Mouse (Mus musculus): ENCODE measurements at regions not wholly inside any gene's neighbourhood (a gene's known extent, or its start where the extent isn't known, plus 50 kb on each side); places are given as distances from the start of the nearest gene placed in this dataset.

- Histone ChIP-seq H3K27ac (ENCODE audit: insufficient read depth, low read length) (no peak overlapping the region), H3K4me3 (ENCODE audit: insufficient read depth, low read length) (no peak overlapping the region), H3K4me1 (ENCODE audit: control insufficient read depth, insufficient read depth, low read length) (no peaks in the 10 kb centered on the region)
- TF ChIP-seq CTCF (IDR thresholded peaks at IDR 0.05; ENCODE audit: extremely low read depth, insufficient read depth, low read length): no peak
- no peak for TF ChIP-seq POLR2A (IDR thresholded peaks at IDR 0.05; ENCODE audit: extremely low read depth, insufficient read depth, low read length)
Measured at GRCm38 (mm10) chr10:97778531-97778930, 52.0 kb upstream of the C030005K15Rik start.

GRCm38 (mm10) chr10:97779335-97779734 lies 52.8 kb upstream of the C030005K15Rik start:
- Histone ChIP-seq H3K4me3 (ENCODE audit: insufficient read depth, low read length) (no peak overlapping the region), H3K27ac (ENCODE audit: insufficient read depth, low read length) (no peak overlapping the region), H3K4me1 (ENCODE audit: control insufficient read depth, insufficient read depth, low read length) (no peaks in the 10 kb centered on the region)
- no peak for TF ChIP-seq POLR2A (IDR thresholded peaks at IDR 0.05; ENCODE audit: extremely low read depth, insufficient read depth, low read length)
- no peak for TF ChIP-seq CTCF (IDR thresholded peaks at IDR 0.05; ENCODE audit: extremely low read depth, insufficient read depth, low read length)

- H3K4me1 ChIP-seq (ENCODE audit: control insufficient read depth, insufficient read depth, low read length): no peaks in the 10 kb centered on the region
- H3K4me3 ChIP-seq (ENCODE audit: insufficient read depth, low read length): no peak overlapping the region
- TF ChIP-seq POLR2A (IDR thresholded peaks at IDR 0.05; ENCODE audit: extremely low read depth, insufficient read depth, low read length): no peak
- no peak for TF ChIP-seq CTCF (IDR thresholded peaks at IDR 0.05; ENCODE audit: extremely low read depth, insufficient read depth, low read length)
- no peak overlapping the region for H3K27ac ChIP-seq (ENCODE audit: insufficient read depth, low read length)
Measured at GRCm38 (mm10) chr10:97793804-97794203, 67.2 kb upstream of the C030005K15Rik start.

DNA sequence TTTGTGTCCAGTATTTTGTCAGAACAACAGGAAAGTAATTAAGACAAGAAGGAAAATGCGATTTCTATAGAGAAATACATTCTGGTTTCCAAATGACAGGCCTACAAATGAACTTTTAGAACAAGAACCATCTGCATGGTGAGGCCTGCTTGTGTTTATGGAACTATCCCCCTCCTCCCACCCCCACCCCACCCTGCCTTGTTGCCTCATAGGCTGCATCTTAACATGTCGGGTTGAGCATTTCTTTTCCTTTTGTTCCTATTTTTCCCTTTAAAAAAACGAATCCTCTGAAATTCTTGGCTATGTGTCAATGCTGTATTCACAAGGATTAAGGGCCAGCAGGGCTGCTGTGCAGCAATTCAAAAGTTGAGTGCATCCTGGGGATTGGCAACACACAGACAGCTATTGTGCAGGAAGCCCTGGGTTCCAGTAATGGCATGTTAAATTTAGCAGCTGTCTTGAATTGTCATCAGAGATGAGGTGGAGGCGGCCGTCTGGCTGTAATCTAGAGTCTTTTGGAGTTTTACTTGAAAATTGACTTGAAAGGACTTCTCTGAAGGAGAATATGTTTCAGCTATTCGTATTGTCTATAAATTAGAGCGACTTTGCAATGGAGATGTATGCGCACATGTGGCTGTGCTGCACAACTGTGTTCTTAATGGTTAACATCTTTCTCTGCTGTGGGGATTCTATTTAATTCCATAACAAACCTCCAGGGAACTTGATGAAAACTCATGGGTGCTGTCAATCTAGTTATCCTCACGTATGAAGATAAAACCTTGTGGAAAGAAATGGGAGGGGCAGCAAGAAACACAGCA lies 75.1 kb upstream of the C030005K15Rik start:
- TF ChIP-seq CTCF (IDR thresholded peaks at IDR 0.05; ENCODE audit: extremely low read depth, insufficient read depth, low read length): no peak
- no peak for TF ChIP-seq POLR2A (IDR thresholded peaks at IDR 0.05; ENCODE audit: extremely low read depth, insufficient read depth, low read length)
- peak overlapping the region; percentile 8 for H3K27ac ChIP-seq (ENCODE audit: insufficient read depth, low read length)
- no peaks in the 10 kb centered on the region for H3K4me1 ChIP-seq (ENCODE audit: control insufficient read depth, insufficient read depth, low read length)
- no peak overlapping the region for H3K4me3 ChIP-seq (ENCODE audit: insufficient read depth, low read length)

DNA sequence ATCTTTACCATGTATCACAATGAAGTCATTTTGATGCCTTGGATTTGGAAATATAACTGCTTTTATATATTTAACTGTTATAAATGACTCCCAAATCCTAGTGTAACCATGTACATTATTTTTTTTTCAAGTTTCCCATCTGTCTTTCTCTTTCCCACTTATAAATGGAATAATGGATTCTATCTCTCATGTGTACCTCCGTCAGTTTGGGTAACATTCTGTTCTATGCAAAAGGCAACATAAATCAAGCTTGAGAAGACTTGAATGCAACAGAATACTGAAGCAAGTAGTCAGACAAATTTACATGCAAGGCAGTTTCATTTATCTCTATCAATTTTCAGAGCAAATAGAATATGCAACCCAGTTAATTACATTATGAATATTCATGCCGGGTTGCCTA lies 81.4 kb upstream of the C030005K15Rik start:
- no peak overlapping the region for H3K27ac ChIP-seq (ENCODE audit: insufficient read depth, low read length)
- H3K4me1 ChIP-seq (ENCODE audit: control insufficient read depth, insufficient read depth, low read length): peaks cover 1% of the 10 kb centered on the region; the same call in 1 of the 2 replicates
- TF ChIP-seq POLR2A (IDR thresholded peaks at IDR 0.05; ENCODE audit: extremely low read depth, insufficient read depth, low read length): no peak
- no peak for TF ChIP-seq CTCF (IDR thresholded peaks at IDR 0.05; ENCODE audit: extremely low read depth, insufficient read depth, low read length)
- no peak overlapping the region for H3K4me3 ChIP-seq (ENCODE audit: insufficient read depth, low read length)

GRCm38 (mm10) chr10:97842574-97842973 lies 116.0 kb upstream of the C030005K15Rik start:
- Histone ChIP-seq H3K4me3 (ENCODE audit: insufficient read depth, low read length) (no peak overlapping the region), H3K4me1 (ENCODE audit: control insufficient read depth, insufficient read depth, low read length) (no peaks in the 10 kb centered on the region), H3K27ac (ENCODE audit: insufficient read depth, low read length) (no peak overlapping the region)
- TF ChIP-seq POLR2A (IDR thresholded peaks at IDR 0.05; ENCODE audit: extremely low read depth, insufficient read depth, low read length): no peak
- peak; percentile 57; the same call in 1 of the 2 replicates for TF ChIP-seq CTCF (IDR thresholded peaks at IDR 0.05; ENCODE audit: extremely low read depth, insufficient read depth, low read length)

DNA sequence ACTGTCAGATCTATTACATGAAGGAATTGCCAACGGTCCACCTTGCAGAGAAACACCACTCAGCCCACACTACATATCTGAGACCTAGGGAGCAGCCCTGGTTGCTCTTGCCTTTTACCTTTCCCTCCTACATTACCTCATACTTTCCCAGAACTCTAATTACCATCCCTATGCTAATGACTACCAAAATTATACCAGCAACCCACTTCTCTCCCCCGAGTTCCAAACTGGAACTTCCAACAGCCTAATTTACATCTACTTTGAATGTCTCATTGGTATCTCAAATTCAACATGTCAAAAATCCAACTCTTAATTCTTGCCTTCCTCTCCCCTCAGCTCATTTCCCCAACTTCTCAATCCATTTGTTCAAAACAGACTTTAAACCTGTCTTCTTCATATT lies 124.9 kb upstream of the C030005K15Rik start:
- TF ChIP-seq POLR2A (IDR thresholded peaks at IDR 0.05; ENCODE audit: extremely low read depth, insufficient read depth, low read length) (no peak), CTCF (IDR thresholded peaks at IDR 0.05; ENCODE audit: extremely low read depth, insufficient read depth, low read length) (no peak)
- no peak overlapping the region for H3K4me3 ChIP-seq (ENCODE audit: insufficient read depth, low read length)
- no peaks in the 10 kb centered on the region for H3K4me1 ChIP-seq (ENCODE audit: control insufficient read depth, insufficient read depth, low read length)
- no peak overlapping the region for H3K27ac ChIP-seq (ENCODE audit: insufficient read depth, low read length)

GRCm38 (mm10) chr10:97877088-97877487 lies 150.5 kb upstream of the C030005K15Rik start:
- Histone ChIP-seq H3K4me1 (ENCODE audit: control insufficient read depth, insufficient read depth, low read length) (no peaks in the 10 kb centered on the region), H3K27ac (ENCODE audit: insufficient read depth, low read length) (no peak overlapping the region), H3K4me3 (ENCODE audit: insufficient read depth, low read length) (no peak overlapping the region)
- TF ChIP-seq POLR2A (IDR thresholded peaks at IDR 0.05; ENCODE audit: extremely low read depth, insufficient read depth, low read length) (no peak), CTCF (IDR thresholded peaks at IDR 0.05; ENCODE audit: extremely low read depth, insufficient read depth, low read length) (no peak)

DNA sequence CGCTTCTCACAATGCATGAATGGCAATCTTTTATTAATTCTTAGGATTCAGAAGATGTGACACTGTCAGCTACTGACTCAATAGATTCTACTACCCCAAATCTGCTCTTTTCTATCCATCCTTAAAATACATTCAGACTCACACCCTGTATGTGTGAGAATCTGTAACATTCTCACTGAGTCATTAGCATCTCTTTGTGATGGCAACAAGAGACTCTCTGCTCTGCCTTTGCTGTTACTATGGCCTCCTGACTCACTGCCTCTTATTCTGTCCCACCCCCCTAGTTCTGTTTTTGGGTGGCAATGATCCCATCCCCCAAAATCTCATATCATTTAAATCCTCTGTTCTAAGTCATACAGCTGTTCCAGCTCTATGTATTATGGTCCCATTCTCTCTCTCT lies 159.5 kb upstream of the C030005K15Rik start:
- TF ChIP-seq CTCF (IDR thresholded peaks at IDR 0.05; ENCODE audit: extremely low read depth, insufficient read depth, low read length): no peak
- no peak for TF ChIP-seq POLR2A (IDR thresholded peaks at IDR 0.05; ENCODE audit: extremely low read depth, insufficient read depth, low read length)
- H3K27ac ChIP-seq (ENCODE audit: insufficient read depth, low read length): no peak overlapping the region
- no peak overlapping the region for H3K4me3 ChIP-seq (ENCODE audit: insufficient read depth, low read length)
- H3K4me1 ChIP-seq (ENCODE audit: control insufficient read depth, insufficient read depth, low read length): no peaks in the 10 kb centered on the region

DNA sequence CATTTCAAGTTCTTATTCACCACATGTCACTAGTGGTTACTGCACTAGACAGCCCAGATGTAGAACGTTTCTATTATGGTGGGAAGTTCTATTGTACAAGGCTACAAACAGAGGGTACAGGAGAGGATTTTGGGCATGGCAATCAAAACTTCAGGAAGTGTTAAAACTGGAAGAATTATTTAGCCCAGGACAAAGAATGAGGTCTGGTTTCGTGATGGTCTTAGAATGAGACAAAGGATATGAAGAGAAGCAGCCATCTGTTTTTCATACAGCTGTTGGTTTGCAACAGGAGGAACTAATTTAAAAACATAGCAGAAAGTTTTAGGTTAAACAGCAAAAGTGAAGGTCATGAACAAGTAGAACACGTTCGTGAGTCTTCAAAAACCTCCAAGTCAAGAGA lies 179.2 kb upstream of the C030005K15Rik start:
- H3K4me3 ChIP-seq (ENCODE audit: insufficient read depth, low read length): no peak overlapping the region
- H3K27ac ChIP-seq (ENCODE audit: insufficient read depth, low read length): no peak overlapping the region
- TF ChIP-seq CTCF (IDR thresholded peaks at IDR 0.05; ENCODE audit: extremely low read depth, insufficient read depth, low read length): no peak
- H3K4me1 ChIP-seq (ENCODE audit: control insufficient read depth, insufficient read depth, low read length): no peaks in the 10 kb centered on the region
